Mouse (Mus musculus): Measurements from ENCODE around the gene Gm5105. TPM values are rescaled to one million over a fixed set of nuclear protein-coding genes. Genes with fewer than 3 reads are reported as not detected.

Gm5105 gene
- 0.02 and 0.03 TPM in 2 replicates for polyA plus RNA-seq (2012; rRNA removed)

GRCm38 (mm10) chr3:138067288-138067687, at the start of gene Gm5105:
TSS of gene Gm5105 (minus strand) at chr3:138067388.

GRCm38 (mm10) chr3:138064732-138065645, 2.2 kb downstream of the Gm5105 start, which contains the start of gene 1110002E22Rik:
TSS of gene 1110002E22Rik (plus strand) at chr3:138065052.

Other genes with a start within 250 kb of the Gm5105 start
- 430 and 458 TPM in 2 replicates for gene H2afz, start 202.9 kb downstream of the Gm5105 start, polyA plus RNA-seq (2012; rRNA removed)
- gene Dnajb14, start 199.7 kb downstream of the Gm5105 start, polyA plus RNA-seq (2012; rRNA removed), result 1.6 and 1.8 TPM in 2 replicates
- 30.3 and 35.9 TPM in 2 replicates for gene Lamtor3, start 148.9 kb downstream of the Gm5105 start, polyA plus RNA-seq (2012; rRNA removed)
- 10.1 and 10.6 TPM in 2 replicates for gene Dapp1, start 85.8 kb downstream of the Gm5105 start, polyA plus RNA-seq (2012; rRNA removed)
- gene 1110002E22Rik, start 2.3 kb downstream of the Gm5105 start, polyA plus RNA-seq (2012; rRNA removed), result 0.01 TPM in 2 replicates
- 2.4 and 2.9 TPM in 2 replicates for gene Trmt10a, start 76.1 kb upstream of the Gm5105 start, polyA plus RNA-seq (2012; rRNA removed)
- 47.1 and 48.9 TPM in 2 replicates for gene Mttp, start 77.6 kb upstream of the Gm5105 start, polyA plus RNA-seq (2012; rRNA removed)
- not detected in 2 replicates for gene 4930579F01Rik, start 126.4 kb upstream of the Gm5105 start, polyA plus RNA-seq (2012; rRNA removed)
- 4.8 and 4.9 TPM in 2 replicates for gene Adh7, start 150.4 kb upstream of the Gm5105 start, polyA plus RNA-seq (2012; rRNA removed)
- 1,016 and 1,070 TPM in 2 replicates for gene Adh1, start 193.6 kb upstream of the Gm5105 start, polyA plus RNA-seq (2012; rRNA removed)
- gene Adh6a, start 245.9 kb upstream of the Gm5105 start, polyA plus RNA-seq (2012; rRNA removed), result not detected in 2 replicates